Mouse (Mus musculus): ENCODE data around the gene Ier5.

Gene Ier5

DNA sequence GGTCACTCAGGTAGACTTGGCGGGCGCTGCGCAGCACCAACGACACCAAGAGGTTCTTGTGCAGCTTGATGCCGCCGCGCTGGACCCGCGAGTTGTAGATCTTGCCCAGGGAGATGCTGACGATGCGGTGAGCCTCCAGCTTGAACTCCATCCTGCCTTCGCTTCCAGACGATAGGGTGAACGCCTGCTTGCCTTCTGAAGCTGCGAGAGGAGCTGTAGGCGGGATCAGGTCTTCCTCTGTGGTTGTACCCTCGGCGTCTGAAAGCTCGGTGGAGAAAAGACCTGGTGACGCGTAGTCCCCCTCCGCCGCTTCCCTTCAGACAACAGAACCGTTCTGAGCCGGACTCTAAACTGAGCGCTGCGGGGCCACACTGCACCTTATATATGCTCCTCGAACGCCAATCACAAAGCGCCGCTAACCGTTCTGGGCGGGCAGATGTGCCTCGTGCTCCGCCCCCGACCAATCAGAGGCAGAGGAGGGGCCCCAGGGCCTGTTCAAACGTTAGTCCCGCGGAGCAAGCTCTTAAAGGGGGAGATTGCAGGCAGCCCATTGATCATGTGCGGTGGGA, at the start of gene Ier5:
Gene Ier5 (minus strand): TSS at position 357 of the 569 bp plus-strand sequence.
- peak; percentile 94 for DNase-seq (ENCODE audit: low read depth, low spot score)

DNA sequence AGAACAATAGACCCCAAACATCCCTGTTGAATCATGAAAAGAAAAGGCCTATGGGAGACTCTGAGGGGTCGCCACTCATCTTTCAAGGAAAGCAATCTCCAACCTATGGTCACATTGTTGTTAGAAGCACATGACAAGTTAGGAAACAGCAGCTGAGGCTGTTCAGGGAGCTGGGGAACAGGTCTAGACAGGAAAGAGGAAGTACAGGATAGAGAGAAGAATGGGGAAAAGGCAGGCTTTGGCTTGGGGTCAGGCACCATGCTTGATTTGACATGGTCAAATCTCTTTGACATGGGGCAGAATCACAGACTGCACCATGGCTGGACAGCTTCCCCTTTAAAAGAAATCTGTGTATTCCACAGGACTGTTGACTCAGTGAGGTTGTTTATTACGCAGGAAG, 47.8 kb upstream of the Ier5 start:
- DNase-seq (ENCODE audit: low read depth, low spot score), result no peak

DNA sequence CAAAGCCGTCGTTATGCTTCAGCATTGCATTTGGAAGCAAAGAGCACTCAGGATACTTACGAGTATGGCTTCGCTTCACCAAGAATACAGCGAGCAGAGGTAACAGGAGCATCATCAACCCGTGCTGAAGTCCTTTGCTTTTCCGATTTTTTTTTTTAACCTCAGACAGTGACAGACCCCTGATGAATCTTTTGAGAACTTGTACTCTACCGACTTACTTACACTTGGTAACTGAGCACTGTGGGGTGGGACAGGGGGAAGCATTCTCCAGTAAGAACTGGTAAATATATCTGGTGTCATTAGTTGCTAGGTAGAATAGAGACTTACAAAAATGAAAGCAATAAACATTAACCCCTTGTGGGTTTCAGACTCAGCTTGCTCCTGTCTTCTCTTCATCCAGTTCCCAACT, 47.1 kb upstream of the Ier5 start, which contains the start of gene Mr1:
Gene Mr1 (minus strand): TSS at position 243 of the 409 bp plus-strand sequence.
- DNase-seq (ENCODE audit: low read depth, low spot score), result peak; percentile 71

DNA sequence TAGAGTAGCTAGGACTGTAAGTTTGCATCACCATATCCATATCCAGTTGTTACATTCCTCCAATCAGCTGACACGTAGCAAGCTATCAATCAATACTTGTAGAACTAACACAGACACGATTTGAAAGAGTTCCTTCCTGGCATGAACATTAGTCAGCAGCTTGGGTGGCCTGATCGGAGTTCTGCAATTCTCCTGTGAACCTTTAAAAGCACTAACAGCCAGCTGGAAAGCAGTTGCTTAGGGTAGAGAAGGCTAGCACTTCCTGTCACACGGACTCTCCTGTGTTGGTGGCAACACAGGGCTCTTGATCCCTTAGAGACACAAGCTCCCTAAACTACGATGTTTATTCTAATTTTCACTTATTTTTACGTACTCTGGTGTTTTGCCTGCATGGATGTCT, 46.2 kb upstream of the Ier5 start:
- no peak for DNase-seq (ENCODE audit: low read depth, low spot score)

DNA sequence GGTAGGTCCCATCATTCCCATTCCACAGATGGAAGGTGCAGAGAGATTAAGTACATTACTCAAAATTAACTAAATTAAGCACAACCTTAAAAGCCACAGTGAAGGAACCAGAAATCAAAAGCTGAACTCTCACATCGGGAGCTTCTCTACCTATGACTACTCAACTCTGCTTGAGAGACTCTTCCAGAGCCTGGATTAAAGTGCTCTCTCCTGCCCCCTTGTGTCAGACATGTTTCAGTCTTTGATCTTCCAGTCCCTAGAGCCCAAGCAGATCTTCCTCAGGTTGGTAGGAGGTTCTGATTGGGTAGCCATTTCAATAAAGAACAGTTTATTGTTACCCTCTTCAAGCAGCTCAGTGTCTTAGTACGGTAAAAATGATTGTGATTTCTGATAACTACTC, 40.6 kb upstream of the Ier5 start:
- DNase-seq (ENCODE audit: low read depth, low spot score), result peak; percentile 47

DNA sequence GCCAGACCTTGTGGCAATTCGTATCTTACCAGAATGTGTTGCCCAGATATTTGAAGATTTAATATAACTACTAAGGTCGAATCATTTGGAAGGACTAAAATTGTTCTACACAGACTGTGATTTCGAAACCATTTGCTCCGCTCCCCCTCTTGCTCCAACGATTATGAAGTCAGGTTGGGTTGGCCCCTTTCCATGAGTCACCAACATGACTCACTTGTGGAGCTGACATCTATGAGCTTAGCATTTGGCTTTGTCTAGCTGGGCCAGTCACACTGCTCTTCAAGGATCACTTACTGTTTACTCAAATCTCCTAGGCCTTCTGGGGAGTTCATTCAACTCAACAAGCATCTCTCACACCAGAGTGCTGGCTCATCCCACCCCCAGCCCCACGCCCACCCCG, 39.4 kb upstream of the Ier5 start:
- no peak for DNase-seq (ENCODE audit: low read depth, low spot score)

DNA sequence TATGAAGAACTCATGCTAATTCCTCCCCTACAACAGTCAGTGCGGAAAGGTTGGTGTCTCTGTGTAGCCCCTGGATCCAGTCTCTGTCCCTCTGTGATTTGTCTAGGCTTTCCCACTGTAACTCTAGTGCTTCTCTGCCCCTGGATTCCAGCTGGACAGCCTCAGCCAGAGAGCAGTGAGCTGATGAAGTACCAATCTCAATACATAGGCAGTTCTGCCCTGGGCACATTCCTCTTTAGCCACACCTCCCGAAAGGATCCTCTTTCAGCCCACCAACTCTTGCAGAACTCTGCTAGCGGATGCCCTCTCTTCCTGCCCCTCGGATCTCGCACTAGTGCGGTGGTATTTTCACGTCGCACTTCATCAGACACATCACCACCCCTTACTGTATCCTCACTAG, 35.4 kb upstream of the Ier5 start:
- no peak for DNase-seq (ENCODE audit: low read depth, low spot score)

DNA sequence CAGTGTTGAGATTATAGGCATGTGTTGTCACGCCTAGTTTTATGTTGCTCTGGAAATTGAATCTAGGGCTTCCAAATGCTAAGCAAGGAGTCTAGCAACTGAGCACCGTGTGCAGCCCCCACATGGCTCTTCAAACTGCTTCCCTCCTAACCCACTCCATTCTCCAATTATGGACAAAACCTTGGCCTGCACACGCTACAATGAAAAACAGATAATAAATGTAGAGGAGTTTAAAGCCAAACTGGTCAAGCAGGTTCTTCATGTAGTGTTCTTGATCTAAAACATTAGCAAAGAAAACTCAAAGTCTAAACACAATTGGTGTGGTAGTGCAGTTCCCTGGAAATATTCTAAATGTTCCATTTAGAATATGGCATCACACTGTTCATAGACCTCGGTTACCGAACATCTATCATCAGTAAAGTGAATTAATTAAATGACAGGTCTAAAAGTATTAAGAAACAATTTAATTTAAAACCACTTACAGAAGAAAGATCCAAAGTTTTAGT, 28.0 kb upstream of the Ier5 start:
- no peak for DNase-seq (ENCODE audit: low read depth, low spot score)

DNA sequence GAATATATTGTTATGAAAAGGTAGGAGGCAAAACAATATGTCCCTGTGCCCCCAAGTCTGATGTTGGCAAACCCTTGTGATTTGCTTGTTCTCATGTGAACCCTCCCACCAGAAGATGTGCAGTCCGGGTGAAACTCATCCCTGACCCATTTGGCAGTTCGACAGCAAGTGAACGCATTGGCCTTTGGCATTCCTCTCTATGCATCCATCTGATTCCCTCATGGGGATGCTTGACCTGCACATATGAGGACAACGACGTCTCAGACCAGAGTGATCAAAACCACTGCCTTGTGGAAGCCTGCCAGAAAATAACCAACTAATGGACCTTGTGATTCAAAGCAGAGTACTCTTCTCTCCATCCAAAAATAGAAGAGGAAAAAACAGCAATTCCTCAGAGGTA, 27.3 kb upstream of the Ier5 start:
- DNase-seq (ENCODE audit: low read depth, low spot score), result no peak

DNA sequence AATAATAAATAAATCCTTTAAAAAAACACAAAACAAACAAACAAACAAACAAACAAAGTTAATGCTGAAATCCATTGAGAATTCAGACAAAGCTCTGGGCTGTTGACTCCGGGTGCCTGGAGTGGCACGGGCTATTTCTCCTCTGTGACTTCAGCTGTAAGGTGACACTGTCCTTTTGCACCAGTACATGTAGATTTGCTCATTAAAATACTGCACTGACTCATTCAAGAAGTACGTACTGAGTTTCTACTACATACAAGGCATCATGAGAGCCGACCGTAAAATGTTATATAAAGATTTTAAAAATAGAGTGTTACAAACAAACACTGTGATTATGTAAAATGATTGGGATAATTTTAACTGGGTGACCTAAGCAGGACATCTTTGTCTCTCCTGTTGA, 25.0 kb upstream of the Ier5 start:
- DNase-seq (ENCODE audit: low read depth, low spot score), result no peak

DNA sequence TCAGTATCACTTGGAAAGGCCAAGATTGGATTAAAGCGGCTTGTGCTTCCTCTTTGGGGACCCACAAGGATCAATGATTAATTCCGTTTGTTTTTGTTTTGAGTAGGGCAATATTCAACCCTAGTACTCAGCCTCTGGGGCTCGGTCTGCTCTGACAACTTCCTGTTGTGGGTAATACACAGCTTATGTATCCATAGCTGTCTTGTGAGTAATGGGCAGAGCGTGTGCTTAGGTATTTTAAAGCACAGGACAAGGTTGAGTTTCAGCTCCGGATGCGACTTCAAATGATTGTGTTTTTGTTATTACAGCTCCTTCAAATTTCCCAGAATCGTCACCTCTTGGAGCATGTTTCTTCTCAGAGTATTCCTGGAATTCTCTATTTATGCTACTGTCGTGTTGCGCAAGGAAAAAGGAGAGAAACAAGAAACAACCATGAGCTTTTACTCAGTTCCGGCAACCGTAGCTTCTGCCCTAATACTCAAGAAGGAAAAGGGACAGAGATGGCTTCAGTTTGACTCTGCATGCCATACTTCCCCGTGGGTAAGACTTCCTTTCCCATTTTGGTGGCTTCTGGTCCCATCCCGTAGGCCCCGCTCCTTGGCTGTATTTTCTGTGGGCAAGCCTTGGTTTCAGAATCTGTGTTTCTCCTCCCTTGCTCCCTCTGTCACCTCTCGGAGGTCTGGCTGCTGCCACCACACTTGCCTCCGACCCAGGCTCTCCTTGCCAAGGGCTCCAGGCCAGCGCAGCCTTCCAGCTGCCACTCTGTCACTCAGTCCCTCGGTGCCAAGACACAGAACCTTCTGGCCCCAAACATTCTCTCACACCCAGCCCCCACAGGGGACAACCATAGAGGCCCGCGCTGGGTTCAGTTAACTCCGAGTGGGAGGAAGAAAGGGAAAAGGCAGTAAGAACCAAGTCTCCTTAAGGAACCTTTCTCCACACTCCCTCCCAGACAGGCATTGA, 22.8 kb upstream of the Ier5 start:
- no peak for DNase-seq (ENCODE audit: low read depth, low spot score)

DNA sequence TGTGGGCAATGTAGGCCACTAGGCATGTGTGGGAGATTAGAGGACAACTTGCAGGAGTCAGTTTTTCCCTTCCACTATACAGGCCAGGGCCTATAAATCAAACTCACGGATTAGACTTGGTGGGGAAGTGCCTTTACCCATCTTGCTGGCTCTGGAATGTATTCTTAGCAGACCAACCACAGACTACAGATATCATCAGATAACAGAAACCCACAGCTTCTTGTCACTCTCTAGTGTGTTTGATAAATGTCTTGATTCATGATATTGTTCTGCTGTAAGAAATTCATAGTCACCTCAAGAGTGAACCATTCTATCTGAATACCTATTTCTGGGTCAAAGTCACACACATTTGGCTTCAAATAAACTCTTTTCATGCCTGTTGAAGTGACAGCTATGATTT, 20.3 kb upstream of the Ier5 start:
- no peak for DNase-seq (ENCODE audit: low read depth, low spot score)

DNA sequence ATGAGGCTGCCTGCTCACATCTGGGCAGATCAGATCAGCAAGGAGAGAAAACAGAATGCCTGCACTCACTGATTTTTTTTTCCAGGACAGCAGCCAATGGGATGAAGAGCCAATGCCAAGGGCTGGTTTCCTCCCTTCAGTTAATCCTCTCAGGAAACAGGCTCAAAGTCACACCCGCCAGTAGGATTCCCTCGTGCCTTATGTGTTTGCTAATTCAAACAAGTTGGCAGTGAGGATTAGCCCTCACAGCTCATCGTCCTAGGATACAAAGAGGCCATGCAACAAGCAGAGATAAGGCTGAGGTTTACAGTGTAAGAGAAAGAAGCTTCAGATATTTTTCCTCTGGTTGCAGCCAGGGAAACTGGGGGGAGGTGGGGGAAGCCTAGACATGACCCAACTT, 14.5 kb upstream of the Ier5 start:
- DNase-seq (ENCODE audit: low read depth, low spot score), result no peak

DNA sequence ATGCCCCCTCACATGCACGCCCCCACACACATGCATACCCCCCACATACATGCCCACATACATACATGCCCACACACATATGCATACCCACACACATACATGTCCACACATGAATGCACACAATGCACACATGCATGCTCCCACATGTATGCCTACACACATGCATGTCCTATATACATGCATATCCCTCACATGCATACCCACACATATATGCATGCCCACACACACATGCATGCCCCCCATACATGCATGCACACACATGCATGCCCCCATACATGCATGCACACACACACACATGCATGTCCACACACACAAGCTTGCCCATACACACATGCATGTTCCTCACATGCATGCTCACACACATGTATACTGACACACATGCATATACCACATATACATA, 13.4 kb upstream of the Ier5 start:
- no peak for DNase-seq (ENCODE audit: low read depth, low spot score)

DNA sequence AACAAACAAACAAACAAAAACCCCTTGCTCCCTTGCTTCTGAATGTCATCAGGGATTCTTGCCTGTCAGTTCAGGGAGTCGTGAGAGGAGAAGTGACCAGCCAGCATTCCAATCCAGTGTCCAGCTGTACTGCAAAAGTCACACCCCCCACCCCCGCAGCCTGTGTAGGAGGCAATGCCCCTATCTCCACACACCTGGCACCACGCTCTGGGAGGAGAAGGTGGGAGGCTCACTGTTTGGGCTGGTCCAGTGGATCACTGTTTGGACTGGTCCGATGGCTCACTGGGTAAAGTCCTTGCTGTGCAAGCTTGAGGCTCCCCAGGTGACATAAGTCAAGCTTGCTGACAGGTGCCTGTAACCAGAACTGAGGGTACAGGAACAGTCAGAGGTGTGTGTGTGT, 12.7 kb upstream of the Ier5 start:
- no peak for DNase-seq (ENCODE audit: low read depth, low spot score)

DNA sequence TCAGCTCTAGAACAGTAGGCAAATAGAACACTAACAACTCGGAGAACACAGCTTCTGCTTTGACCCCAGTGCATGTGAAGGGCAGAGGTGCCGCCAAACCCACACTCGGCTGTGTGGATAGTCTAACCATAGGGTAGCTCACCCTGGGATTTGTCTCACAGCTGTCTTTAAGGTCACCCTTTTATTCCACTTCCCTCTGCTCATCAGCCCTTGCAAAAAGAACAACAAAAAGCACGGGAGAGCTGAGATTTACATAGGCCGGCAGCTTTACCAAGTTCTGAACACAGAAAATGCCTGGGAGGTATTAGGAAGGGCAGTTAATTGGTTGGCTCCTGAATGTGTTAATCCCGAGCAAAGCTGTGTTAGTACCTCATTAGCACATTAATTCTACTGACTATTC, 12.1 kb upstream of the Ier5 start:
- DNase-seq (ENCODE audit: low read depth, low spot score), result no peak

DNA sequence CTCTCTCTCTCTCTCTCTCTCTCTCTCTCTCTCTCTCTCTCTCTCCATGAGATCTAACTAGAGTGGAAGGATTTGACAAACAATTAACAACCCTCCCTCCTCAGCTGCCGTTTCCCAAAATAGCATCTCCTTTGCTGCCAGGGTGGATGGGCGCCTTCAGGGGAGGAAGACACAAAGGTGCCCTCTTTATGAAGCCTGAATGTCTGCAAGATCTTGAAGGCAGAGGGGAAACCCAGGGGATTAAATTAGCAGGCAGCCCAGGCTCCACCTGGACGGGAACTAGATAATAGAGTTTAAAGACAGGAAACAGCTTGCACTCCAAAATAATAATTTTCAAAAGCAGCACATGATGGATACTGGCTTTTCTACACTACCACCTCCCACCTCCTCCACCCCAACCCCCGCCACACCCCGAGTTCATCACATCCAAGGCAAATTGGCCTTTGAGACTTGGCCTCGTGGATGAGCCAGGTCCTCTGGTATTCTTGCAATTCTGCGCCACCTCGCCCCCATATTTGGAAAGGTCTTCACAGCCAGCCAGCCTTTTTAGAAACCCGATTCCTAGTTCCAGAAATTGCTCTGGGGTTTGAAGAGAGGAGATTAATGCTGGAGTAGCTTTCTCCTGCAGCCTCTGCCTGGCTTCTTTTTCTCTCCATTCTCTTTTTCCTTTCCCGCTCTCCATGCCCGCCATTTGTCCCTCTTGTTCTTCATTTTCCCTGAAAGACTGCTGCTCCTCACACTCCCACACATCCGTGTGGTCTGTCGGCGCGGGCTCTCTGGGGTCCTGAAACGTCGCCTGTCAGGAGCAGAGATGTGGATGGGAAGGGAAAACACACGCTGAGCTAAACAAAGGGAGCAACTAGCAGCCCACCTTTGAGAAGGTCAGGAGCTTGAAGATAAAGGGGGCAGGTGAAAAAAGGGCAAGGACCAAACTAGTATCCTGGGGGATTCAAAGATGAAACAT, 10.2 kb upstream of the Ier5 start:
- DNase-seq (ENCODE audit: low read depth, low spot score), result no peak

DNA sequence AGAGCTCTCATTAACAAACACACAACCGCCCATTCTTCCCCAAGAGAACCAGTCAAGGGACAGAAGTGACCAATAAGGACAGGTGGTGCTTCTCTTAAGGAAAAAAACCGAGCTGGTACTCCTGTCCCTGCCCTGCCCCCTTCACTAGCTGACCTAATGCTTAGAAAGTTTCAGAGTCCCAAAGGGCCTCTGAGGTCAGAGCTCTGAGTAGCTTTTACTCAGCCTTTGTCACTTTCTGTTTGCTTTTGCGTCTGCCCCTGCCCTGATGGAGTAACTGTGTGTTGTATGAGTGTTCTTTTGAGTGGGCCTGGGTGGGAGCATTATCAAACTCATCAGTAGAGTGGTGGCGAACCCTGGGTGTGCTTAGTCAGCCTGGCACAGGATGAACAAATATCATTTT, 9.0 kb upstream of the Ier5 start:
- no peak for DNase-seq (ENCODE audit: low read depth, low spot score)

DNA sequence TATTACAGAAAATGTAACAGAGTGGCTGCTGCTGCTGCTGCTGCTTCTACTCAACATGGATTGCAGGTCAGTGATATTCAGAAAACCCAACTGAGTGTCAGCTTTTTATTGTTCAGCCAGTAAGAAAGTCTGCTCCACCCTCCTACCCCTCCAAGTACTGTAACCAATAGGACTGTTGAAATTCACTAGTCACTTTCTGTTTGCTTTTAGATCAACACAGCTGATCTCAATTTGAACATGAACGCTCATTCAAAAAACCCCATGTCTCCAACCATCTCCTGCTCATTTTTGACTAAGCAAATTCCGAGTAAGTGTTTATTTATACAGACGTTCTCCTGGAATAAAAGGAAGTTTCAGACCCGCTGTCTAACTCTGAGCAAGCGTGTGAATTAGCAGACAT, 8.4 kb upstream of the Ier5 start:
- no peak for DNase-seq (ENCODE audit: low read depth, low spot score)

DNA sequence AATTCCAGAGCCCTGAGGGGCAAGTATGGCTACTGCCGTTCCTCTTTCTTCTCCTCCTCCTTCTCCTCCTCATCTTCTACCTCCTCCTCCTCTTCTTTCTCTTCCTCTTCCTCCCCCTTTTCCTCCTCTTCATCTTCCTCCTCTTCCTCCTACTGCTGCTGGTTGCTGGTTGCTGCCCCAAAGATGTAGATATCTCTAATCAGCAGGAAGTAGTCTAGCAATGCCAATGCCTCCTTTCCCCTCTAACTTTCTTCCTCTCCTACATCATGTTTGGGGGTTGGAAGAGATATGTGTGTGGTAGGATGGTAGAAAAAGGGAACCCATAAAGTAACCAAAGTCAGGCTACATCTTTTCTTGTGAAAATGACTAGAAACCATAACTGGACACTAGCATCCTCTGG, 6.9 kb upstream of the Ier5 start:
- no peak for DNase-seq (ENCODE audit: low read depth, low spot score)

DNA sequence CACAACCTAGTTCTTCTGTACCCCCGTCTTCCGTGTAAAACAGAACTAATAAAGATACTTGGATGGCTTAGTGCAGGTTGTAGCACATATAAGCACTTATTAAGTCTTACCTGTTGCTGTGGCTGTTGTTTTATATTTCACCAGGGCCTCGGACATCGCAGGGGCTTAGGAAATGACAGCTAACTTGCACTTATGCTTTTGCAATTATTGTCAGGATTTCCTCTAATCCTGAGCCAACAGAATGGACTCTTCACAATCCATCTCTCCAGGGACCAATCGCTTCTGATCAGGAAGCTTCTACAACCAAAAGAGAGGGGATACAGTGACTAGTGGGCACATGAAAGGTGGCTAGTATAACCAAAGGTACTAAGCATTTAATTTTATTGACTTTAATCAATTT, 4.6 kb upstream of the Ier5 start:
- DNase-seq (ENCODE audit: low read depth, low spot score), result no peak

DNA sequence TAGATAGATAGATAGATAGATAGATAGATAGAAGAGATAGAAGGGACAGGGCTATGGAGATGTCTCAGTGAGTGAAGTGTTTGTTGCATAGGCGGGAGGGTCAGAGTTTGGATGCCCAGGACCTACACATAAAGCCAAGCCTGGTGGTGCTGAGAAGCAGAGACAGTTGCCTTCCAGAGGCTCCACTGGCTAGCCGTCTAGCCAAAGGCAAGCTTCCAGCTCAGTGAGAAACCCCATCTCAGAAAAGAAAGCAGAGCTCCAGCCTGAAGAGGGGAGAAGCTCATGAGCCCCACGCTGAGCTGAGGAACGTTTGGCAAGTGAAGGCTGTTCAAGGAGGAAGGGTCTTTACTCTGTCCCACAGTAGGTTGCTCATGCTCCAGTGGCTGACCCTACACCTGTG, 3.2 kb upstream of the Ier5 start:
- DNase-seq (ENCODE audit: low read depth, low spot score), result no peak
